Mouse (Mus musculus): Measurements from ENCODE around the gene Wdr48. TPM values are rescaled to one million over a fixed set of nuclear protein-coding genes. Genes with fewer than 3 reads are reported as not detected.
A peak's percentile ranks its signal among the peaks of the same experiment; 100 is the strongest.

Wdr48 gene
- polyA plus RNA-seq, 1 experiment, result 16.8 TPM

DNA sequence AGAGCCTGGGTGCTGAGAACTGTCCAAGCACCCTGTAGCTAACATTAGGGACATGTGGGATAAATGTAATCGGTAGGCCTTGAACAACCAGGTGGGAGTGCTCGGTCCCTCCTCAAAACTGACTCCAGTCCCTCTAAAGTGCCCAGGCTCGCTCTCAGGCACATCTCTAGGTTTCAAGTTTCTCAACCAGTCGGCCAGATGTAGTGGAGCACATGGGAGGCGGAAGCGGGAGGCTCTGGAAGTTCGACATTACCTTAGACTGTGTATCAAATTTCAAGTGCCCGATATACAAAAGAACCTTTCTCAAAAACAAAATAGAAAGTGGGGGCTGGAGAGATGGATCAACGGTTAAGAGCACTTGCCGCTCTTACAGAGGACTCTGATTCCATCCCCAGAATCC, 45.0 kb downstream of the Wdr48 start:
- H3K79me2 ChIP-seq (ENCODE audit: control insufficient read depth, insufficient read depth), result peaks cover 8% of the 10 kb centered on the region
- no peaks in the 10 kb centered on the region for H3K27me3 ChIP-seq (ENCODE audit: control insufficient read depth, insufficient read depth, insufficient read length)
- H3K36me3 ChIP-seq (ENCODE audit: control insufficient read depth, insufficient read depth), result no peaks in the 10 kb centered on the region
- H3K4me3 ChIP-seq (ENCODE audit: insufficient read depth, poor library complexity, severe bottlenecking), result no peak overlapping the region
- H3ac ChIP-seq (ENCODE audit: control insufficient read depth, insufficient read length, low read depth), result no peak overlapping the region
- H3K79me3 ChIP-seq (ENCODE audit: low read depth), result no peaks in the 10 kb centered on the region
- no peak for TF ChIP-seq CTCF (IDR thresholded peaks at IDR 0.05; ENCODE audit: control insufficient read depth, insufficient read depth, insufficient read length)
- TF ChIP-seq MAX (IDR thresholded peaks at IDR 0.05), result no peak
- no peak for TF ChIP-seq FOSL1 (IDR thresholded peaks at IDR 0.05; ENCODE audit: insufficient read depth, low read length, poor library complexity, severe bottlenecking)
- no peak for TF ChIP-seq USF1 (IDR thresholded peaks at IDR 0.05; ENCODE audit: low read depth)
- TF ChIP-seq MYOG (IDR thresholded peaks at IDR 0.05; ENCODE audit: control insufficient read depth, extremely low read depth, insufficient read length), result no peak

DNA sequence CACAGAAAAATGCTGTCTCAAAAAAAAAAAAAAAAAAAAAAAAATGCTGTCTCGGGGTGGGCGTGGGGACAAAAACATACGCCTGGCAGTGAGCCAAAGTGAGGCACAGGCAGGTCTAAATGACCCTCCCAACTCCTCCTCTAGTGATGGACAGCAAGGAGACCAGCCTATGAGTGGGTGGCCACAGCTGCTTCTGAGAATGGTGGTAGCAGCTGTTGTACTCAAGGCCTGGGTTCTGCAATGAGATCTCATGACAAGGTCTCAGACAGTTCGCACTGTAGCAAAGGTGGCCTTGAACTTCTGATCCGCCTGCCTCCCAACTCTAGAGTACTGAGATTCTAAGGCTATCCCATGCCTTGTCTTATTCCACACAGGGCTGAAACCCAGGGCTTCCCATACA, 46.7 kb downstream of the Wdr48 start:
- Histone ChIP-seq H3ac (ENCODE audit: control insufficient read depth, insufficient read length, low read depth) (no peak overlapping the region), H3K4me3 (ENCODE audit: insufficient read depth, poor library complexity, severe bottlenecking) (no peak overlapping the region), H3K36me3 (ENCODE audit: control insufficient read depth, insufficient read depth) (no peaks in the 10 kb centered on the region), H3K79me2 (ENCODE audit: control insufficient read depth, insufficient read depth) (peaks cover 4% of the 10 kb centered on the region), H3K79me3 (ENCODE audit: low read depth) (no peaks in the 10 kb centered on the region), H3K27me3 (ENCODE audit: control insufficient read depth, insufficient read depth, insufficient read length) (no peaks in the 10 kb centered on the region)
- TF ChIP-seq CEBPB (IDR thresholded peaks at IDR 0.05; ENCODE audit: low read depth), result no peak
- TF ChIP-seq FOSL1 (IDR thresholded peaks at IDR 0.05; ENCODE audit: insufficient read depth, low read length, poor library complexity, severe bottlenecking), result no peak
- no peak for TF ChIP-seq MYOG (IDR thresholded peaks at IDR 0.05; ENCODE audit: control insufficient read depth, extremely low read depth, insufficient read length)

DNA sequence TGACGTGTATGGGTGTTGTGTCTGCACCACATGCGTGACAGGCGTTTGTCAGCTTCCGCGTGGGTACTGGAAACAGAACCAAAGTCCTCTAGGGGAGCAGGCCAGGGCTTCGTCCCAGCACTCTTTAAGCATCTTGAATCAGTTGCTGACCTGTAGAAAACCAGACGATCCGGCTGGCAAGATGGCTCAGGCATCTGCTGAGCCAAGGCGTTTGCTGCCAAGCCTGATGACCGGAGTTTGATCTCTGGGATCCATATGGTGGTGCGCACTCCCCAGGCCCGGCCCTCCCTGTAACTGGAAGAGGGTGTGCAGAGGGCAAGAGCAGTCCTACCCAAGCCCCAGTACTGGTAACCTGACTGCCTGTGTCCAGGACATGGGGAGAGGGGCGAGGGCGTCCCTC, 47.2 kb downstream of the Wdr48 start:
- H3ac ChIP-seq (ENCODE audit: control insufficient read depth, insufficient read length, low read depth), result no peak overlapping the region
- H3K79me3 ChIP-seq (ENCODE audit: low read depth), result no peaks in the 10 kb centered on the region
- no peaks in the 10 kb centered on the region for H3K79me2 ChIP-seq (ENCODE audit: control insufficient read depth, insufficient read depth)
- TF ChIP-seq MAX (IDR thresholded peaks at IDR 0.05), result no peak
- TF ChIP-seq USF1 (IDR thresholded peaks at IDR 0.05; ENCODE audit: low read depth), result no peak
- TF ChIP-seq CTCF (IDR thresholded peaks at IDR 0.05; ENCODE audit: control insufficient read depth, insufficient read depth, insufficient read length), result no peak
- no peak for TF ChIP-seq CEBPB (IDR thresholded peaks at IDR 0.05; ENCODE audit: low read depth)
- no peak for TF ChIP-seq MYOD1 (IDR thresholded peaks at IDR 0.05; ENCODE audit: control insufficient read depth, insufficient read length, low read depth)
- TF ChIP-seq FOSL1 (IDR thresholded peaks at IDR 0.05; ENCODE audit: insufficient read depth, low read length, poor library complexity, severe bottlenecking), result no peak
- no peak for TF ChIP-seq MYOG (IDR thresholded peaks at IDR 0.05; ENCODE audit: control insufficient read depth, extremely low read depth, insufficient read length)
- no peaks in the 10 kb centered on the region for H3K36me3 ChIP-seq (ENCODE audit: control insufficient read depth, insufficient read depth)
- H3K27me3 ChIP-seq (ENCODE audit: control insufficient read depth, insufficient read depth, insufficient read length), result no peaks in the 10 kb centered on the region
- H3K4me3 ChIP-seq (ENCODE audit: insufficient read depth, poor library complexity, severe bottlenecking), result no peak overlapping the region

DNA sequence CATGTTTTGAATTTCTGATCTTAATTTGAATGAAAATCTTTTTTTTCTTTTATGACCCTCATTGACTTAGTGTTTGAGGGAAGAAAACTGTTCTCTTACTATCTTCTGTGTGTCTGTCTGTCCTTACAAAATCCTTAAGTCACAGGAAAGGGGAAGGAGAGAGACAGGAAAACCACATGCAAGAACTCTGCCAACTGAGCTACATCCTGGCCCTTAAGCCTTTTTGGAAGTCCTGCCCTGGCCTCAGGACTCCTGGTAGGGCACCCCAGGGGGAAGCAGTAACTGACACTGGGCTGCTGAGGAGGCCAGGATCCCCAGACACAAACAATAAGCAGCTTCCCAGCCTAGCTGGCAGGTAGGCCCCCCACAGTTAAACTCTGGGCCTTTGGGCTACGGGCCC, 48.6 kb downstream of the Wdr48 start:
- H3ac ChIP-seq (ENCODE audit: control insufficient read depth, insufficient read length, low read depth), result no peak overlapping the region
- TF ChIP-seq USF1 (IDR thresholded peaks at IDR 0.05; ENCODE audit: low read depth) (no peak), MYOD1 (IDR thresholded peaks at IDR 0.05; ENCODE audit: control insufficient read depth, insufficient read length, low read depth) (no peak), MYOG (IDR thresholded peaks at IDR 0.05; ENCODE audit: control insufficient read depth, extremely low read depth, insufficient read length) (no peak)
- H3K36me3 ChIP-seq (ENCODE audit: control insufficient read depth, insufficient read depth), result no peaks in the 10 kb centered on the region
- H3K4me3 ChIP-seq (ENCODE audit: insufficient read depth, poor library complexity, severe bottlenecking), result no peak overlapping the region
- no peaks in the 10 kb centered on the region for H3K27me3 ChIP-seq (ENCODE audit: control insufficient read depth, insufficient read depth, insufficient read length)
- H3K79me2 ChIP-seq (ENCODE audit: control insufficient read depth, insufficient read depth), result no peaks in the 10 kb centered on the region
- no peaks in the 10 kb centered on the region for H3K79me3 ChIP-seq (ENCODE audit: low read depth)

DNA sequence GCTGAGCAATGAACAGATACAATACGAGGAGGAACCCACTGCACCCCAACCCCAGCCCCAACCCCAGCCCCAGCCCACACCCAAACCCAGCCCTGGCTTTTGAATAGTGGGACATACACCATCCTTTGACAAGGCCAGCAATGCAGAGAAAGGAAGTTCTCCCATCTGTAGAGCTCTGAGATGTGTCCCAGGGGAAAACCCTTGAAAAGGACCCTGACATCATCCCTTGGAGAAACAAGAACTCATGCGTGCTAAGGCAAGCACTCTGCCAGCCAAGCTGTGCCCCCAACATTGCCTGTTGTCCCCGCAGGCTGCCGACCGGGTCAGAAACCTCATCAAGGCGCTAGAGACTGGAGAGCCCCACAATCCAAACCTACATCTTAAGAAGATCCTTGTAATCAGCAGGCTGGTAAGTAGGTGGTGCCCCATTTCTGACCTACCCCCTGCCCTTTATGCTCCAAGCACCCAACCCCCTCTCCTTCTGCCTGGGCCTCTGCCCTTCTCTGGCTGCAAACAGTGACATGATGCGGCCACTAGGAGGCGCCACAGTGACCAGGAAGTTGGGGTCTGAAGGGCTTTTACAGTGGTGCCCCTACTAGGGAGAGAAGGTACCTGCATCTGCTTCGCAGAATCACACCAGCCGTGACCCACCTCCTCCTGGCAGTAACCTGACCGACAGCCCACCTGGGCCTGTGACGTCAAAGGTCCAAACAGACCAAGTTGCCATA, 50.7 kb downstream of the Wdr48 start:
- TF ChIP-seq CTCF (IDR thresholded peaks at IDR 0.05; ENCODE audit: control insufficient read depth, insufficient read depth, insufficient read length) (peak; percentile 11), MAX (IDR thresholded peaks at IDR 0.05) (no peak)
- H3K36me3 ChIP-seq (ENCODE audit: control insufficient read depth, insufficient read depth), result no peaks in the 10 kb centered on the region
- H3K79me2 ChIP-seq (ENCODE audit: control insufficient read depth, insufficient read depth), result no peaks in the 10 kb centered on the region
- no peak overlapping the region for H3K4me3 ChIP-seq (ENCODE audit: insufficient read depth, poor library complexity, severe bottlenecking)
- H3K27me3 ChIP-seq (ENCODE audit: control insufficient read depth, insufficient read depth, insufficient read length), result peaks cover 5% of the 10 kb centered on the region
- H3K79me3 ChIP-seq (ENCODE audit: low read depth), result no peaks in the 10 kb centered on the region
- H3ac ChIP-seq (ENCODE audit: control insufficient read depth, insufficient read length, low read depth), result no peak overlapping the region

DNA sequence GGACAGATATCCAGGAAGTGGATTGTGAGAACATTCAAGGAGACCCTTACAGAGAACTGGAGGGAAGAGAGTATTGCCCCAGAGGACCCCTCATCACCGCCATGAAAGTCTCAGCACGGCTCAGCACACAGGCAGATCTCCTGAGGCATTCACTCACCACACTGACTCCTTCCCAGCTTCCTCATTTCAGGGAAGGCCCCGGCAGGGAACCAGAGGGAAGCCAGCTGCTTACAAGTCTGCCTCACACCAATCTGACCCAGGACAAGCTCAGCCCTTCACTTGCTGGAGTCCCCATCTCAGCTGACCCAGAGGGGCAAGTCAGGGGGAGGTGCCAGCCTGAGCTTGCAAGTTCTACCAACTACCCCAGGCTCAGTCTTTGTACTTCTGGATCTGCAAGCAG, 54.1 kb downstream of the Wdr48 start:
- Histone ChIP-seq H3K79me2 (ENCODE audit: control insufficient read depth, insufficient read depth) (no peaks in the 10 kb centered on the region), H3K4me3 (ENCODE audit: insufficient read depth, poor library complexity, severe bottlenecking) (no peak overlapping the region), H3K36me3 (ENCODE audit: control insufficient read depth, insufficient read depth) (no peaks in the 10 kb centered on the region), H3K27me3 (ENCODE audit: control insufficient read depth, insufficient read depth, insufficient read length) (peaks cover 9% of the 10 kb centered on the region), H3ac (ENCODE audit: control insufficient read depth, insufficient read length, low read depth) (no peak overlapping the region), H3K79me3 (ENCODE audit: low read depth) (no peaks in the 10 kb centered on the region)
- TF ChIP-seq MYOD1 (IDR thresholded peaks at IDR 0.05; ENCODE audit: control insufficient read depth, insufficient read length, low read depth) (no peak), FOSL1 (IDR thresholded peaks at IDR 0.05; ENCODE audit: insufficient read depth, low read length, poor library complexity, severe bottlenecking) (no peak), CEBPB (IDR thresholded peaks at IDR 0.05; ENCODE audit: low read depth) (no peak), MYOG (IDR thresholded peaks at IDR 0.05; ENCODE audit: control insufficient read depth, extremely low read depth, insufficient read length) (no peak), USF1 (IDR thresholded peaks at IDR 0.05; ENCODE audit: low read depth) (no peak), CTCF (IDR thresholded peaks at IDR 0.05; ENCODE audit: control insufficient read depth, insufficient read depth, insufficient read length) (no peak), MAX (IDR thresholded peaks at IDR 0.05) (no peak)

Data from C2C12 (cell line).